Mouse (Mus musculus) ovary, postnatal 10 days (tissue): ENCODE measurements around the gene Cd200r2.
"Not testable (repeated sequence)": the region's sequence is repeated elsewhere in the genome, so short reads cannot be mapped to it uniquely, and the experiment has no call there.

Experiments used
- DNase-seq: peaks from one replicate; pipeline ENCODE4 v3.0.0; 2022; ENCODE audit warnings: low spot score

Gene Cd200r2

DNA sequence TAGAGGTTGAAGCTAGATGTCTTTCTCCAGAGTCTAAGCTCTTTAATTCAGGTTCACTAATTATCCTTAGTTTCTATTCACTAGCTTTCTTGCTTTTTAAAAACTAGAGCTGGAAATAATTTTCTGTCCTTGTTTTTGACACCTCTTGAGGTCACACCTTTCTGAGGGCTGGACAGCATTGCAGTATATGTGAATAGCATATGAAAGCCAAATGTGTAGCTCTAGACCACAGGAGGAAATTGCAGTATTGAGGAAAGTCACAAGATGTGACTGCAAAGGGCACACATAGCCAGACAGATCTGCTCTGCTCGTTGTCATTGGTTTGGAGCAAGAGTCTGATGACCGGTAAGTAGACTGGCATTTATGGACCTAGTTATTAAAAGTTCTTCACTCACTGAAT is at the start of gene Cd200r2:
Gene Cd200r2 (plus strand): TSS at position 301 of the 400 bp plus-strand sequence.
- no peak for DNase-seq

- no peak for DNase-seq
Measured at GRCm38 (mm10) chr16:44818010-44818409, 48.9 kb upstream of the Cd200r2 start.

DNA sequence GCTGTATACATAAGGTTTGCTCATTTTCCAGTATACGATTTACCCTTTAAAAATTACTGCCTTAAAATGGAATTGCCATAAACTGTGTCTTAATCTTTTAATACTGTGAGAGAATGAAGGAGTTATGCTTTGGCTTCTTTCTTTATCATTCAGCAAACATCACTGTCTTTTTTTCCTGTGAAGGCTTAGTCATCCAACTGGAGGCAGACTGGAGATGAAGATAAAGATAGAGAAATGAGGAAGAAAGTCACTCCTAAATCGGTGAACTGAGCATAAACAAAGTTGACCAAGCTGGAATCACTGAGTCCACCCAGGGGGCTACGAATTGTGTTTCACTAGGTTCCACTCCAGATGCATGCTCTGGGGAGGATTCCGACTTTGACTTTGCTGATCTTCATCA is 46.4 kb upstream of the Cd200r2 start:
- no peak for DNase-seq

- no peak for DNase-seq
Measured at GRCm38 (mm10) chr16:44832286-44832685, 34.6 kb upstream of the Cd200r2 start.

GRCm38 (mm10) chr16:44833189-44833588 is 33.7 kb upstream of the Cd200r2 start:
- DNase-seq = not testable (repeated sequence)

DNA sequence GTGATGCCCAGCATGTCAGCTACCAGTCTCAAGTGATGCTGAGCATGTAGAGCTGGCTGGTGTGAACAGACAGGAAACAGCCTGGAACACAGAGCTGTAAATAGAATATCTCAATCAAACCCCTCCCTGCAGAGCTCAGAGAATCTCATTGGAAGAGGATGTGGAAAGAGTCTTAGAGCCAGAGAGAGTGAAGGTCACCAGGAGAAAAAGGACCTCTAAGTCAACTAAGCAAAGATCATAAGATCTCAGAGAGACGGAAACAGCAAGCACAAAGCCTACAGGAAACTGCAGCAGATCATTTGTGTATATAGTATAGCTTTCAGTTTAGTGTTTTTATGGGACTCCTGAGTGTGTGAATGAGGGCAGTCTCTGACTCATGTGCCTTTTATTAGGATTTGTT is 8.3 kb downstream of the Cd200r2 start:
- DNase-seq = no peak

- DNase-seq = no peak
Measured at GRCm38 (mm10) chr16:44876625-44877024, 9.7 kb downstream of the Cd200r2 start.

DNA sequence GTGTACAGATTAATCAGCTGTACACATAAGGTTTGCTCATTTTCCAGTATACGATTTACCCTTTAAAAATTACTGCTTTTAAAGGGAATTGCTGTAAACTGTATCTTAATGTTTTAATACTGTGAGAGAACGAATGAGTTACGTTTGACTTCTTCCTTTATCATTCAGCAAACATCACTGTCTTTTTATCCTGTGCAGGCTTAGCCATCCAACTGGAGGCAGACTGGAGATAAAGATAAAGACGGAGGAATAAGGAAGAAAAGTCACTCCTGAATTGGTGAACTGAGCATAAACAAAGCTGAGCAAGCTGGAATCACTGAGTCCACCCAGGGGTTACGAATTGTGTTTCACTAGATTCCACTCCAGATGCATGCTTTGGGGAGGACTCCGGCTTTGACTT is 10.7 kb downstream of the Cd200r2 start:
- no peak for DNase-seq

DNA sequence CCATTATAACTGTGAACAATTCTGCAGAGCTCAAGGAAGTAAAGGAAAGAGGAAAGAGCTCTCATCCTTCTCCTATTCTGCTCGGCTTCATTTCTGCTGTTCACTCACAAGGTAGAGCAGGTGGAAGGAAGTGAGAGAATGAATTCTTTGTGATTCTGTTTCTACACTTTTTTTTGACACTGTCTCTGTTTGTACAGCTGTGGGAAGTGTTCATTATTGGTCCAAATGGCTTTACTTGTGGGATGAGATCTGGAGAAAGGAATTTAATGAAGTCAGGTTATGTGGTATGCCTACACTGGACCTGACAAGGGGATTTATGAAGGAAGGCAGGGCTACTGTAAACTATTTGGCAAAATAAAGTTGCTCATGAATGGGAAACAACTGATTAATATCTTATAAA is 23.9 kb downstream of the Cd200r2 start:
- no peak for DNase-seq

- DNase-seq = no peak
Measured at GRCm38 (mm10) chr16:44932016-44932415, 65.1 kb downstream of the Cd200r2 start.

- no peak for DNase-seq
Measured at GRCm38 (mm10) chr16:44943468-44943867, 76.6 kb downstream of the Cd200r2 start, which contains the start of gene Cd200r3. Gene Cd200r3 (plus strand): TSS chr16:44943678.

DNA sequence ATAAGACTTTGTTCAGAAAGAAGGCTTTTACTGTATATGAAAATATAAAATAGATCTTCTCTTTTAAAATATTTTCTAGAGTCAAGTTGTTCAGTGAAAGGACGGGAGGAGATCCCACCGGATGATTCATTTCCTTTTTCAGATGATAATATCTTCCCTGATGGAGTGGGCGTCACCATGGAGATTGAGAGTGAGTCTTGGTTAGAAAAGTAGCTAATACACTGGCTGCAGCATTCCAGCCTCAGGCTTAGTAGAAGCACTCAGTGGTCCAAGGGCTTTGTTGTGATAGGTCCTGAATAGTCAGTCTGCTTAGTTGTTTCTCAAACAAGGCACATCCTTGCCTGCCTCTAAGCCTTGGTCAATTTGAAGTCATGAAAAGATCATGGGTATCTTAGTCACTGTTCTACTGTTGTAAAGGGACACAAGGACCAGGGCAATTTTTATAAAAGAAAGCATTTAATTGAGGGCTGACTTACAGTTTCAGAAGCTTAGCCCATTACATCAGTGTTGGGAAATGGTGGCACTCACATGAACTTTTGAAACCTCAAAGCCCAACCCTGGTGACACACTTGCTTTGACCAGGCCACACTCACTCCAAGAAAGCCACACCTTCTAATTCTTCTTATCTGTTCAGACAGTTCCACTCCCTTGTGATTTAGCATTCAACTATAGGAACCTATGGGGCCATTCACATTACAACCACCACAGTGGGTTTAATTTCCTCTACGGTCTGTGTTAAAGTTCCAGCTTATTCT is 84.6 kb downstream of the Cd200r2 start:
- DNase-seq = no peak

DNA sequence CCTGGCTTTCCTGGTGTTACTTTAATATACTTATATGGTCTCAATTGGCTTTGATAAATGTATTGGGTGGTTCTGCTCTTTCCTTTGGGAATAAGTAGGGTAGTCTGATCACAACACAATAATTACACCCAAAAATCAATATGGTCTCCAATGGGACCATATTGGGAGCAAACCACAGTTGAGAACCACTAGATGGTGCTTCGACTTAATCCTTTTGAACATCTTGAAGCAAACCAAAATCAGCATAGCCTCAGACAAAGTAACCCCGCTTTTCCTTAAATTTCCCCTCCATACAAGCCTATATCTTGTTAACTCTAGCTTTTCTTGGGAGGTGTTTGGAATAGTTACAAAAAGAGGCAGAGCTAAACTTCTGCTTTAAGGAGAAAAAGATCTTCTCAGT is 95.4 kb downstream of the Cd200r2 start:
- no peak for DNase-seq

DNA sequence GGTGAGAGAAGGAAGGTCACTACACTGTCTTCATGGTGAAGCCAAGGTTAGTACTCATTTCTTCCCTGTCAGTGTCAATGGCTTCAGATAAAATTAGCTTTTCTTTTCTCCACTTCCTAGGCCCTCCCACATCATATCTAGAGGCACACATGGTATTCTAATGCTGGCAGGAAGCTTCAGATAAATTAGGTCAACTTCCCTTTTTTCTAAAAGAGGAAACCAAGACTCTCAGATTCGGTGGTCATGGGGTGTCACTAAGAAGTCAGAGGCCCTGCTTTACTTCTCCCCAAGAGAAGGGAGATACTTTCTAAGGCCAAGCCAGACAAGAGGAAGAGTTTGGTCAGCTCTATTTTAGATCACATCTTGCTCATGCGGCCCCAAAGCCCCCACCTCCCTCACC is 95.9 kb downstream of the Cd200r2 start:
- DNase-seq = no peak

- DNase-seq = no peak
Measured at GRCm38 (mm10) chr16:44964526-44965374, 97.9 kb downstream of the Cd200r2 start.

DNA sequence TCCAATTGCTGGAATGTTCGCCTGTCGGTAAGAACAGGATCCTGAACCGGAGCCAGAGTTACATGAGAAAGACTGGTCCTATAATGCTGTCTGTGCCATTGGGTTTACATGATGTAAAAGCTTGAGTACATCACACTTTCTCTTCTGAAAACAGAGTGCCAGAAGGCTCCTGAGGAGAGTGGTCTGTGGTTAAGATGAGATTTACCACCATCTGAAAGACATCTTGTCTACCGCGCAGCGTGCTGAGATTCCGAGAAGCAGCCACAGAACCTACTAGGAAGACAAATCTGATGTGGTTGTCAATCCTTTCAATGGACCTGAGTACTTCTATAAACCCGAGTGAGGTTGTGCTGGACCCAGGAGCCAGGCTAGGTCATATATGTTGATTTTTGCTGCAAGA is 98.5 kb downstream of the Cd200r2 start:
- no peak for DNase-seq
